Mouse (Mus musculus) 3T3-L1 (cell line): ENCODE data around the gene Ppm1e.

Experiments
- DNase-seq: peaks from one replicate; pipeline ENCODE4 v3.0.0-alpha.2; 2015; ENCODE audit warnings: low read depth, low spot score

Ppm1e gene

DNA sequence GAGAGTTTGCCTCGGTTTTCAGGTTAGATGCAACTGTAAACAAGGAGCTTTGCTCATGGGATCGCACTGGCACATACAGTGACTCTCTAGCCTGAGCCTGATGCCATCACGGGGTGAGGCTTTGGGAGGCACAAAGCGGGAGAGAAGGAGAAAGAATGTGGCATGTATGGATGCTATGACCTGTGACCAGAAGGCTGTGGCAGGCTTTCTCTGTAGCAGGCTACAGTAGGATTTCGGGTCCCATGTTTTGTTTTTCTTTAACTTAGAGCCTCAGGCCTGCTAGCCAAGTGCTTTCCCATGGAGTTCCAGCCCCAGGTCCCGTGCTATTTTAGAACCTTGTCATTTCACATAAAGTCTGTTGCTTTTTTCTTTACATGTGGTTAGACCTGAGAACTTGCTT lies 108.7 kb downstream of the Ppm1e start:
- DNase-seq, result no peak

DNA sequence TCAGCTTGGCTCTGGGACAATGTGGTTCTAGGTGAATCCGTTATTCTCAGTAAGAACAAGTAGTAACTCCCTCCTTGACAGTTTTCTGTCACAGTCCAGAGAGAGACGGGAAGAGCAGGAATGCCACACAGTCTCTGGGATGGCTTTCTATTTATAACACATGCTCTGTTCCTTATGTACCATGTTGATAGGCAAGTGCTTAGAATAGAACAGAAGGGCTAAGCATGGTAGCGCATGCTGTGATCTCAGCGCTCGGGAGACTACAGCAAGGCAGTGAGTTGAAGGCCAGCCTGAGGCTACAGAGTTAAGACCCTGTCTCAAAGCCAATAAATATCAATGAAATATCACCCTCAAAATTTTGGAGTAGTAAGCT lies 111.3 kb downstream of the Ppm1e start:
- DNase-seq, result no peak

DNA sequence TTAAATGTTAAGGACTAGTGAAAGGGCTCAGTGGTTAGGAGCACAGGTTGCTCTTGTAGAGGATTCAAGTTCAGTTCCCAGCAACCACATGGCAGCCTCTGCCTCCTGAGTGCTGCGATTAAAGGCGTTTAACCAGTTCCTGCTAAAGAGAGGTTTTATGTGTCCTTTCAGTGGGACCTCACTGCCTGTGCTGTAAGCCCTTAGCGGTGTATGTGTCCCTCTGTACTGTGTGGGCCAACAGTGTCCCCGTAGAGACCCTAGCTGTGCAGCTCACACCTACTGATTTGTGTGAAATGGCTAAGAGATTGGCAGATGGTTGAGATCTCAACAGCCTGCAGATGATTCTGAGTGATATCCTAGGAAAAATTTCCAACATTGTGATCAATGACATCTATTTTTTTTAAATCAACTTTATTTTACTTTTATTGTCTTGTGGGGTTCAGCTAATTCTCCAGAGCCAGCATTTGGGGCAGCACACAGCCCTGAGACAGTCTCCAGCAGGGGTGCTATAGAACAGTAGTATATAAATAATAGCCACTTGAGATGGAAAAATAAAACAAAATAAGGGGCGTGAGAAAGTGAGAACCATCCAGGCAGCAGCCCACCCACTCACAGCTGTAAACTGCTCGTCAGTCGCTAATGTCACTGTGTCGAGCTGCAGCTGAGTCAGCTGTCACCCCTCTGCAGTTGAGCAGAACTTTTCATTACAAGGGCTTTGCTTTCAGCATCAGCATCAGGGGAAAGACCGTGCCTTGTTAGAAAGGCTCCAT lies 111.9 kb downstream of the Ppm1e start:
- DNase-seq, result no peak

DNA sequence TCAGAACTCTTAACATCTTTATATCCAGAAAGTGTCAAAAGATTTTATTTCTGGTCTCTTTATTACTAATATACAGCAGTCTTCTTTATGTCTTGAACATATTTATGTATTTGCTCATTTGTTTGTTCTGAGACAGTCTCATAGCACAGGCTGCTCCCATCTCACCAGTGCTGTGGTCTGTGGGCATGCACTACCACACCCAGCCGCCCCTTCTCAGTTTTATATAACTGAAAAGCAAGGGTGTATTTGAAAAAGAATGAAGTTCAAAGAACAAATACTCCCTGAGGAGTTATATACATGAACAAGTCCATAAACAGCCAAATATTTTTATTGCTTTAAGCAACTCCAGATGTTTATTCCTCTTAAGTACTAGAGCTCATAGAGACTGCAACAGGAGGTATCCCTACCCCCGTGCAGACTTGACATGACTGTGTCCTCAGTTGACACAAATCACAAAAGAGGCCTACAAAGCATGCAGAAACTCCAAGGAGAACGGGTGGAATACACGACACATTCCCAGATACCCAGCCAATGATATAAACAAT lies 112.6 kb downstream of the Ppm1e start:
- DNase-seq, result no peak

DNA sequence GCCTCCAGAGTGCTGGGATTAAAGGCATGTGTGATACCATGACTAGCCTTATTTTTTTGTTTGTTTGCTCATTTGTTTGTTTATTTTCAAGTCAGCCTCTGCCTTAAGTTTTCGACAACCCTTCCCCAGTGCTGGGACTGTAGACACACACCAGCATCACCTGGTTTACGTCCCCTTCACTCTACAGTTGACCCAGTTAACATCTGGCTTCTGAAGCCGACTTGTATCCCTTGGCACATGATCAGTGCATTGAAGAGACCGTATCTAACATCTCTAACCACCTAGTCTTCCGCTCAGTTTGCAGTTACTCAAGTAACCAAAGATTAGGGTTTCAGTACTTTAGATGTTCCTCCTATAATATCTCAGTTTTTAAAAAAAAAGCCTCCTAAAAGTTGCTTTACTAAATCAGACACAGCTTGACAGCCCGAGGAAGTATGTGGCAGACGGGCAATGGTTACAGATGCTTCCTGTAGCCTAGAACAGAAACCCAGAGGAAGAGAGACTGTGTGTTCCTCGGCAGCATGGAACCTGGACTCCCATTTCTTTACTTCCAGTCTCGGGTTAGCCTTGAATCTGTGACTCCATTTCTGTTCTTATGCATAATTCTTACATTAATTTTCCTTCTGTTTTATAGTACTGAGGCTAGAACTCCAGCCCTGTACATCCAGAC lies 113.5 kb downstream of the Ppm1e start:
- DNase-seq, result no peak

DNA sequence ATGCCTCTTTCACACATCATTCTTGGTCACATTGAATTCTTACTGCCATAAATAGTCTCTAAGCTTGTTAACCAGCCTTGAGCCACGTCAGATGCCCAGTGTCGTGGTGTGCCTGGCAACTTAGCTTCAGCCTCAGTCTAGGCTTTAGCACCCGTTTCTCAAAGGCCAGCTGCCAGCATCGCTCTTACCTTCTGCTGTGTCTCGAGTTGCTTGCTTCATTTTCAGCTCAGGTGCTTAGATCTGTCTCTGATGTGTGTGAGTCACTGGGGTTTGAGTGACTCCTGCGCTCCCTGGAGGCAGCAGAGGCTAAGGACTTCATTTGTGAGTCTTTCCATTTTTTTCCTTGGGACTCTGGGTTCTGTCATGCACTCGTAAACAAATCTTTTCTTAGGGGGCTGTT lies 117.6 kb downstream of the Ppm1e start:
- no peak for DNase-seq

DNA sequence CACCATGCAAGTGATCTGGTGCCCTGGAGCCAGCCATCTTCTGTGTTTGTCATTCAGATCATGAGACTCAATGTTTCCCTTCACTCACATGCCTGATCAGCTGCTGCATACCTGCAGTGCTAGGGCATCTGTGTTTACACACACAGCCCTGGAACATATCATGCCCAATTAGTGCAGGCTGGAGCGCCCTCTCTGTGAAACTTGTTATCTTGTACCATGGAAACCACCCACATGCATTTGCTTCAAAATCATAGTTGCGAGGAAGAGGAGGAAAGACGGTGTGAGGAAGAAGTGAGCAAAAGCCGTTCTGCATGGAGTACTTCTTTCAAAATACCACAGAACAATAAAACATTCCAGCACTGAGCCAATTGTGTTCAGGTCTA lies 118.0 kb downstream of the Ppm1e start:
- no peak for DNase-seq

DNA sequence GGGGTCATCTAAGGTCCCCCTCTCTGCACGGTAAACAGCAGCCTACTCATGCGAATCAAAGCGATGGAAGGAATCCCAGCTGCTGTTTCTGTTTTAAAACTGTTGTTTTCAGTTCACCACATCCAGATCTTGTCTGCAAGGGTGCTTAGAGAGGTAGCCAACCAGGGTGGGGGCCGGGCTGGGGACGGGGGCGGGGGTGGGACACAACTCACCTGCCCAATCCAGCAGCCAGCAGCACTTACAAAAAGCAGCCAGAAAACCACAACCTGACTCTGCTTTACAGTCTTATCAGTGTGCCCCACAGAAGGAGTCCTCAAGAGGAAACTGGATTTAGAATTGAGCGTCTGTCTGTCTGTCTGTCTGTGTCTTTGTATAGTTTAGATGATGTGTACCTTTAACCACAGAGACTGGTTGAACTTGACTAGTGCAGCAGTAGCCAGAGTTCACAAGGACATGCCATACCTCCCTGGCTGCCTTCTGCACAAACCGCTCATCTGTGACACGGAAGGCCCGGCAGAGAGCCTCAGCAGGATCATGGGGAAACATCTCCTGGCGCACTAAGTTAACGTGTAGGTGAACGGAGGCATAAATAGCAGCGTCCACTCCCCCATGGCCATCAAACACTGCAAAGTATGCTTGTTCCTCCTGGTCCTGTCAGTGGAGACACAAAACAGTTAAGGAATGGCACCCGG lies 118.5 kb downstream of the Ppm1e start:
- DNase-seq, result no peak

DNA sequence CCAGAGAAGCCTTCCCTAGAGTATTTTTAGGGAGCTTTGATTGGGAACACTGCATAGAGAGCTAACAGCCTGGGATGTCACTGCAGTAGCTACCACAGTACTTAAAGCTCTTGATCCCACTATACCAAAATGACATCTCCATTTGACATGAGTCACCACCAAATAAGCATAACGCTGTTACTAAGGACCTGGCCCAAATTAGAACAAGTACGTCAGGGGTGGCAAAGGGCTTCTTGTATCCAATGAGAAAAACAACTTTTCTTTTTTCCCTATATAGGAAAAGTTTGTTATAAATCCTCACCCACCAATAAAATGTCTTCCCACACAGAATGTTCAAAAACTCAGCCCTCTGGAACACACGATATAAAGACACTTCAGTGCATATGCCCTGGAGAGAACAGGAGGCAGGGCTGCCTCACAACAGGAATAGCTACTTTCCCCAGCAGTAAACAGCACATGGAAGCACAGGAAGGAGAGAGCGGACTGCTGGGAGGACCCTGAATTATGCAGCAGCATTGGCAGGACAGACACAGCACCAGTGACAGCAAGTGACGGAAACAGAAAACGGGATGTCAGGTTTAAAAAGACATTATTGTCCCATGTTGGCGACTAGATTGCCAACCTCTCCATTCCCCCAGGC lies 119.8 kb downstream of the Ppm1e start:
- no peak for DNase-seq

DNA sequence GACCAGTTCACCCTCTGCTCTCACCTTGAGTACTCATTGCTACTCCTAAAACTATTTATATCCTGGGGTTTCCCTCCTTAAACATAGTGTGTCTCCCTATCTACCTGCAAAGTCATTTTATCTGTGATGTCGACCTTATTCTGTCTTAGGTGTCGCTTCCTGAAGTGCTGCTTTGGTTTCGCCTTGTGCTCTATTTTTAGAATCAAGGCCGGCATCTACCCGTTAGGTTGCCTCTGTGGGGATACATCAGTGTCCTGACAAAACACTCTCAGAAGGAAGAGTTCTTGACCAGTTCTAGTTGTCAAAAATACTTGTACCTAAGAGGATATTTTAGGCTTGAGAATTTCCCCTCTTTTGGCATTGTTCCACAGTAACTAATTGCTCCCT lies 123.3 kb downstream of the Ppm1e start:
- DNase-seq, result no peak

DNA sequence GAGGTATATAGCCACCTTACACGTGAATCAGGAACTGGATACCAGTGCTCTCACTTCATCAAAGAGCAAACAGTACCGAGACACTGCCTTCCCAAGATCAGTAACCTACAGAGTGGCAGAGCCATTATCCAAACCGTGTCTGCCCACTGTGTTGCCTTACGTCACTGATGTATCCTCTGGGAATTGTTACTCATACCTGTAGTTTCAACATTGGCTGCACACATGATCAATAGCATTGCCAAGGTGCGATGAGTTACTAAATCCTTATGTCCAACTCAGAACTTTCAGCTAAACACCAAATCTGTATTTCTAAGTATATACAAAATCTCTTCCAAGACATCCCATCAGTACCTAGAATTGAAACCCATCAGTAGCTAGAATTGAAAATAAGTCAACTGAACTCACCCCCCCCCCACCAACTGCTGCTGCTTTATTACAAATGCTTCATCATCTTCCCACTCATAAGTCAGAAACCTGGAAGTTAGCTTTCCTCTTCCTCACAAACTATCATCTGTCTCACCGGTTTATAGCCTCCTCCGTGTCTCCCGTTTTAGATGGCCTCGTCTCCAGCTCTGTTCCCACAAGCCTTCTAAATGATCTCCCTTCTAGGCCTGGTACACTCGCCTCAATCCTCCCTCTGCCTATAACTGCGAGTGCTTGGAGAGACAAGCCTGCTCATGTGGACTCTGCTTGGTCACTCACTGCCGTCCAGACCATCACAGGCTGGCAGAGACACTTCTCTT lies 123.9 kb downstream of the Ppm1e start:
- no peak for DNase-seq

DNA sequence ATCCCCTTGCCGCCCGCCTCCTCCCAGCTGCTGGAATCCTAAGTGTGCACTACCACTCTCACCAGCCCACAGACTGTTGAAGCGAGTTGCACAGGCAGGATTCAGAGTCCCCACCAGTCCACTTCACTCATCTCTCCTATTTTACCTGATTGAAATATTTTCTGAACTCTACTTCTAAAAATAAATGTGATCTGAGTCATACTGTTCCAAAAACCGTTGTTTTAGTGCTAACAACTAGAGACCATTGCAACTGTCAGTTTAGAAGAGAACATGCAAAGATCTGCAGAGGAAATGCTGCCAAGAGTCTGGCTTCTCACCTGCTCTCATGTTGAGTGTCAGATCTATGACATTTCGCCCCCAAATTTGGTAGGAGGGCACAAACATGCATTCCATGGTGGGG lies 125.4 kb downstream of the Ppm1e start:
- no peak for DNase-seq

DNA sequence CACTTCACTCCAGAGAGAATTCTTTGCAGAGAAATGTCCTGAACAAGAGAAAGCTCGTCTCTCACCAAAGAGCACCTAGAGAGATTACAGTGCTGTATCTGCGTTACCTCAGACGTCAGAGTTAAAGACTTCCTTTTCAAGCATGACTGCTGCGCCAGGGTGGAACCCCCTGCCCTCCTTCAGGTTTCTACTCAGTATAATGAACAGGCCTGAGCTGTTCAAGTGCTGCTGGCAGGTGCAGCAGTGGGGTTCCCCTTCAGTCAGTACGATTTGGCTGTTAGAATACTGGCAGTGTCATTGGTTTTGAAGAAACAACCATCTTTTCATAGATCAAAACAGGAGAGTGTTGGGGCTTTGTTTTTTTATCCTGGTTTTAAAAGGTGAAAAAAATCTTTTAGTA lies 131.8 kb downstream of the Ppm1e start:
- no peak for DNase-seq

DNA sequence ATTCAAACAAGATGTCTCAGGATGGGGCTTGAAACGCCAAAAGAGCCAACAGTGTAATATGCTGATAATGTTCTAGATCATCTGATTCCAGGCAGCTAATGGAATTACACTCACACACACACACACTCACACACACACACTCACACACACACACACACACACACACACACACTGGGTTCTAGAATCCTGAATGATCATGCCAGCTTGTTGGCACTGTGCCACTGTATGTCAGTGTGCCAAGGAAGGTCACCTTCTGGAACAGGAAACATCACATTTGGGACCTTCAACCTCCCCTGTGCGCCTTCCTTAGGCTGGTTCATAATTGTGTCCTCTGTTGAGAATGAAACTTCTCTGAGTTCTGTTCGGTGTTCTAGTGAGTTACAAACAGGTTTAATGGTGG lies 136.1 kb downstream of the Ppm1e start:
- DNase-seq, result no peak

DNA sequence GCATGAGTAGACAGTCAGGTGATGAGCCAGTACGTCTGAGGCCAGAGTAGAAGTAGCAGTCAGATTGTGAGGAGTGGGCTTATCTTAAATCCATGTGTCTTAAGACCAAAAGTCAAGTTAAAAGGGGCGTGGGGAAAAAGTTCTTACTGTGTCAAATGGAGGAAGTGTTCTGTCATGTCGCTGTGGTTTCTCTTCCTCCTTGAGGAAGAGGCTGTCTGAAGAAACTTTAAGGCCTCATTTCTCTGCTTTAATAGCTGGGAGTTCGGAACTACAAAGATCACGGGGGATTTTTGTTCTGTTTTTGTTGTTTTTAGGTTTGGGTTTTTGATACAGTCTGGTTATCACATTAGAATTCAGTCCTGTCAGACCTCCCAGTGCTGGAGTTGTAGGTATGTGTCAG lies 146.5 kb downstream of the Ppm1e start:
- no peak for DNase-seq
